Mouse (Mus musculus) myocyte (in vitro differentiated cells): ENCODE data around the gene Dusp8.

Experiments
- CEBPB ChIP-seq: IDR thresholded peaks from 2 replicates; pipeline ENCODE4 v1.6.1; 2011; ENCODE audit warnings: mild to moderate bottlenecking, moderate library complexity; ENCODE audit not compliant: poor library complexity, insufficient read depth, severe bottlenecking
- E2F4 ChIP-seq: IDR thresholded peaks from one replicate; pipeline ENCODE4 v1.6.1; 2011; ENCODE audit warnings: mild to moderate bottlenecking, control low read depth, moderate library complexity; ENCODE audit not compliant: insufficient read depth
- MYOG ChIP-seq, 3 experiments: IDR thresholded peaks; one replicate each; pipeline ENCODE4 v1.6.1; 2011; ENCODE audit warnings: control low read depth in 2 of 3, low read depth in 2 of 3, mild to moderate bottlenecking in 2 of 3; ENCODE audit not compliant: insufficient read length in 2 of 3, control insufficient read depth in 1 of 3, insufficient read depth in 1 of 3
- POLR2A ChIP-seq: IDR thresholded peaks from one replicate; pipeline ENCODE4 v1.6.1; 2011; ENCODE audit warnings: low read depth, mild to moderate bottlenecking, control low read depth, moderate library complexity; ENCODE audit not compliant: insufficient read length
- POLR2AphosphoS2 ChIP-seq: IDR thresholded peaks from one replicate; pipeline ENCODE4 v1.6.1; 2011; ENCODE audit warnings: low read depth, control low read depth; ENCODE audit not compliant: insufficient read length
- REST ChIP-seq: IDR thresholded peaks from one replicate; pipeline ENCODE4 v1.6.1; 2011; ENCODE audit warnings: mild to moderate bottlenecking, control low read depth, moderate library complexity; ENCODE audit not compliant: insufficient read depth, insufficient read length
- SRF ChIP-seq: IDR thresholded peaks from one replicate; pipeline ENCODE4 v1.6.1; 2011; ENCODE audit warnings: low read depth; ENCODE audit not compliant: control insufficient read depth, insufficient read length
- TCF12 ChIP-seq: IDR thresholded peaks from one replicate; pipeline ENCODE4 v1.6.1; 2011; ENCODE audit warnings: mild to moderate bottlenecking, control low read depth; ENCODE audit not compliant: poor library complexity, insufficient read depth, severe bottlenecking
- TCF3 ChIP-seq: IDR thresholded peaks from one replicate; pipeline ENCODE4 v1.6.1; 2011; ENCODE audit warnings: low read depth, control low read depth; ENCODE audit not compliant: insufficient read length
- USF1 ChIP-seq: IDR thresholded peaks from one replicate; pipeline ENCODE4 v1.6.1; 2011; ENCODE audit warnings: low read depth, mild to moderate bottlenecking, control low read depth, moderate library complexity

DNA sequence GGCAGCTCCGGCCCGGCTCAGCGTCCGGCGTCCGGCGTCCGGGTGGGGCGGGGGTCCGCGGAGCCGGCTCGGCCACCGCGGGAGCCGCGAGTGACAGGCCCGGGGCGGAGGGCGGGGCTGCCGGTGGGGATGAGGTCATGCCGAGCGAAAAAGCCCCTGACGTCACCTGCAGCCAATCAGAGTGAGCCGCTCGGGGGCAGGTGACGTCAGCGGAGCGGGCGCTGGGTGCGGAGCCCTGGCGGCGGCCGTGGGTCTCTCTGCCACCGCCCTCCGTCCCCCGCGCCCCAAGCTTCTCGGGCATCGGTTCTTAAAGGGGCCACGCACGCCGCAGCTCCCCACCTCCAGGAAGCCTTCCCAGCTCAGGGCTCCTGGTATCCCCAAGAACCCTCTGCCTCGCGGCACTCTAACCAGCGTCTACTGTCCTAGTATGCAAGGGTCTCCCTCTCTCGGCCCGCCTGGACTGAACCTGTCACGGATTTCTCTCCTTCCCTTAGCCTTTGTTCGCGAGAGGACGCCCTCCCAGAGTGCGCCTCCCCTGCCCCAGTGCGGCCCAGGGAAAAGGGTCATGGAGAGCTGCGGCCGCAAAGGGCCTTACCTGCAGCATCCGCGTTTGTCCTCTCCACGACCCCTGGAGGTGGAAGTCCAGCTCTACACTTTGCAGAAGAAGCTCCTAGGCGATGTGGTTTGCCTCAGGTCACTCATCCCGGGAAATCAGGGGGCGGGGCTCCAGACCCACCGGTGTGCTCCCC lies at the start of gene Dusp8:
- TF ChIP-seq POLR2A (peak; percentile 51), USF1 (no peak), E2F4 (no peak), MYOG (IDR thresholded peaks at IDR 0.05; ENCODE audit: control insufficient read depth in 1 of 3, insufficient read depth in 1 of 3, insufficient read length in 2 of 3, low read depth in 2 of 3) (no peak), TCF3 (no peak), REST (no peak), POLR2AphosphoS2 (no peak), CEBPB (no peak), TCF12 (no peak), SRF (no peak)
